Mouse (Mus musculus) cortical plate, adult 2 months (tissue): Measurements from ENCODE around the gene Slc32a1.

Experiments used
- CTCF ChIP-seq: fragments of 200-500 bp; IDR thresholded peaks from 2 replicates; pipeline ENCODE4 v1.5.1; 2011; ENCODE audit warnings: mild to moderate bottlenecking, control low read depth, low read length; ENCODE audit not compliant: insufficient read depth; ENCODE audit errors: extremely low read depth
- POLR2A ChIP-seq: fragments of 200-500 bp; IDR thresholded peaks from 2 replicates; pipeline ENCODE4 v1.6.1; 2011; ENCODE audit warnings: mild to moderate bottlenecking, low read length, control low read depth; ENCODE audit not compliant: insufficient read depth; ENCODE audit errors: extremely low read depth

GRCm38 (mm10) chr2:158613541-158614417, 3.2 kb downstream of the Slc32a1 start:
- TF ChIP-seq CTCF (no peak), POLR2A (no peak)
